In the genomic region with DNA sequence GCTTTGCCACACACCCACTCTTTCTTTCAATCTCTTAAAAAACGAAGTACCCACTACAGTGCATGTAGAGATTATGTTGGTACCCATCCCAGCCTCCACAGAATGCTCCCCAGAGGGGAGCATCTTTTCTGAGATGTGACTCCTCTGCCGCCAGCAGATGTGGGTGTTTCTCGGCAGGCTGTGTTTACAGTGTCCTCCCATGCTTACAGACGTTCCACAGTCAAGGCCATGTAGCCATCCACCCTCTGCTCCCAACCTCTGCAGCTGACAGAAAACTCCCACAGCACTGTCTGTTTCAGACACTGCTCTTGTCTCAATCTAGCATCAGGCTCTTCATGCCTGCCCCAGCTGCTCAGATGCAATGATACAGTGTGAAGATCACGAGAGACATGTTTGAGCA, we compare ENCODE assay signal across 16 mouse cellular contexts.
"Had no signal": no experiment of that assay in that cellular context is flagged by ENCODE, and none has a peak within 500 bp of the region (broad histone marks: within the 10 kb centered on the region; RNA-seq: fewer than 3 reads in every experiment).

No protein-coding gene starts in this region.

- H3K36me3 ChIP-seq: midbrain, embryonic 10.5 days; midbrain, embryonic 12.5 days; neural tube, embryonic 13.5 days; neural tube, embryonic 15.5 days had no signal

- H3K4me3 ChIP-seq: midbrain, embryonic 10.5 days; midbrain, embryonic 12.5 days; myocyte; neural tube, embryonic 13.5 days; neural tube, embryonic 15.5 days had no signal

- H3K4me2 ChIP-seq: lung, embryonic 14.5 days; midbrain, embryonic 12.5 days; neural tube, embryonic 13.5 days; neural tube, embryonic 15.5 days had no signal

- DNase-seq: lung, adult 18-20 months; lung, embryonic 14.5 days; lung, postnatal 10 days; lung, postnatal 4 days; midbrain, embryonic 14.5 days; right cerebral cortex, postnatal 14 days; thymus, adult 2 months; thymus, postnatal 25 days; thymus, postnatal 4 days had no signal

- H3K9ac ChIP-seq: liver, embryonic 14.5 days; lung, embryonic 14.5 days; midbrain, embryonic 12.5 days; neural tube, embryonic 13.5 days; neural tube, embryonic 15.5 days had no signal

- H3K27me3 ChIP-seq: neural tube, embryonic 15.5 days had no signal

- ATAC-seq: midbrain, embryonic 16.5 days had no signal

- H3K9me3 ChIP-seq: midbrain, embryonic 10.5 days; midbrain, embryonic 12.5 days; neural tube, embryonic 13.5 days; neural tube, embryonic 15.5 days had no signal

- H3K27ac ChIP-seq: liver, embryonic 14.5 days; midbrain, embryonic 10.5 days; midbrain, embryonic 12.5 days; neural tube, embryonic 13.5 days; neural tube, embryonic 15.5 days had no signal
